ENCODE assay signal across 20 mouse cellular contexts in genomic region chr16:7263261-7263660, GRCm38 (mm10).
DNase-seq lines count a peak whose midpoint lies in the region; ATAC-seq lines count a peak whose summit lies in the region.
"Had no signal": no experiment of that assay in that cellular context is flagged by ENCODE, and none has a peak within 500 bp of the region (broad histone marks: within the 10 kb centered on the region; RNA-seq: fewer than 3 reads in every experiment).

No protein-coding gene starts in this region.

- ATAC-seq in frontal cortex, adult (ENCODE audit: low TSS enrichment) = peak; percentile 68
- ATAC-seq: activated CD4-positive, CD25-positive, alpha-beta regulatory T cell, adult 4 months; CD4-positive, CD25-positive, alpha-beta regulatory T cell, adult 4 months; Patski had no signal

- no peak for DNase-seq in frontal cortex, postnatal 10 days (ENCODE audit: low spot score in 2 of 2)
- DNase-seq in right cerebral cortex, adult 18-20 months = peak; percentile 37
- DNase-seq in right cerebral cortex, postnatal 4 days = no peak
- DNase-seq in brain, adult 2 months (ENCODE audit: low read depth, low spot score) = peak; percentile 76
- DNase-seq in cerebellum, postnatal 36 days = no peak
- DNase-seq: adrenal gland, adult 2 months; adrenal gland, adult 8-10 months; adrenal gland, postnatal 10 days; adrenal gland, postnatal 14 days; adrenal gland, postnatal 25 days; adrenal gland, postnatal 36 days; B cell, adult 2 months; cerebellum, adult 11 months; cerebellum, adult 11-12 months; cerebellum, adult 18-20 months; cerebellum, adult 2 months had no signal

Comparison
In these comparisons a context has a peak if more than half of its experiments do, and no peak if none do; other contexts are left out.
1. DNase-seq: peak in right cerebral cortex, adult 18-20 months (single experiment) and brain, adult 2 months (single experiment); none in frontal cortex, postnatal 10 days (0 of 2), right cerebral cortex, postnatal 4 days (single experiment) and cerebellum, postnatal 36 days (0 of 2).